Mouse (Mus musculus): ENCODE measurements around the gene Eif4enif1.
"Not testable (repeated sequence)": the region's sequence is repeated elsewhere in the genome, so short reads cannot be mapped to it uniquely, and the experiment has no call there.

The Eif4enif1 gene

DNA sequence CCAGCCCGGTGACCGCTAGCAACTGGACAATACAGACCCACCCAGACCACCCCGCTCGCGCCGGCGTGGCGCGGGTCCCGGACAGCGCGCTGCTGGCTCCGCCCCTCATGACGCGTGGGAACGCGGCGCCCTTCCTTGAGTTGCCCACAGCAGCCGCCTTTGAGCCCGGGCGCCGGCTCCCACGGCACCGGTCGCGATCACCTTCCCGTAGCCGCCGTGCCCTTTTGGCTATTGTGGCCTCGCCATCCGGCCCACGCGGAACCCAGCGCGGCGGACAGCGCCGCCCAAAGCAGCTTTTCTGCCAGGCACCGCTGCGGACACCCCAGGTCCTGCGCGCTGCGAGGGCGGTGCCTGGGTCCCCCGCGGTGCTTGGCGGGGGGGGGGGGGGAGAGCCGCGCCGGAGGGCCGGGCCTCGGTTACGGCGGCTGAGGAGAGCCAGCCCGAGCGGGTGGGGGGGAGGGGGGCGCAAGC lies at the start of gene Eif4enif1:
TSS of gene Eif4enif1 (plus strand) at position 162 of the 471 bp plus-strand sequence.
- peak; percentile 93 for DNase-seq (ENCODE audit: low spot score)

DNA sequence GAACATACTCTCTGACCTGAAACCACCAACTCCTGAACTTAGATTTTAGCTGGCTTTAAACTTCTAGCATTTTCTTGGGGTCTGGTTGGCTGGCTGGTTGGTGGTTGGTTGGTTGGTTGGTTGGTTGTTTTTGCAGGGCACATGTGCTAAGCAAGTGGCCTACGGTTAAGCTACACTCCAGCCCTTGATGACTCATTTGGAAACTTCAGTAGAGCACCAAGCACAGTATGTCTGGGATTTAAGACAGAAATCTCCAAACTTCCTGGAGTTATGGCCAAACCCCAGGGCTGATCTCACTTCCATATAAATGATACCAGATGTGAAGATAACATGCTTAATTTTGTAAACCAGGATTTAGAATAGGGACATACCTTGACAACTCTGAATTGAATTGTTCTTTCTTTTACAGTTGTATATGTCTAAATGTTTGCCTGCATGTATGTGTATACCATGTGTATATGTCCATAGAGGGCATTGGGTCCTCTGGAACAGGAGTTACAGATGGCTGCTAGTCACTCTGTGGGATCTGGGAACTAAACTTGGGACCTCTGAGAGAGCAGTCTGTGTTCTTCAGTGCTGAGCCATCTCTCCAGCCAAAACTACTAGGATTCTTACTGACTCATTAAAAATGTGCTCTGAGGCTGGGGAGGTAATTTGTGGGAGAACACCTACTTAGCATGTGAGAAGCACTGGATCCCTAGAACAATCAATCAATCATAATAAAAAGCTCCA lies 48.4 kb upstream of the Eif4enif1 start:
- DNase-seq (ENCODE audit: low spot score): peak; percentile 79

- DNase-seq (ENCODE audit: low spot score): not testable (repeated sequence)
Measured at GRCm38 (mm10) chr11:3156991-3157390, 45.2 kb upstream of the Eif4enif1 start.

- DNase-seq (ENCODE audit: low spot score): peak; percentile 64
Measured at GRCm38 (mm10) chr11:3157996-3158395, 44.2 kb upstream of the Eif4enif1 start.

GRCm38 (mm10) chr11:3158800-3159199 lies 43.4 kb upstream of the Eif4enif1 start:
- DNase-seq (ENCODE audit: low spot score): not testable (repeated sequence)

DNA sequence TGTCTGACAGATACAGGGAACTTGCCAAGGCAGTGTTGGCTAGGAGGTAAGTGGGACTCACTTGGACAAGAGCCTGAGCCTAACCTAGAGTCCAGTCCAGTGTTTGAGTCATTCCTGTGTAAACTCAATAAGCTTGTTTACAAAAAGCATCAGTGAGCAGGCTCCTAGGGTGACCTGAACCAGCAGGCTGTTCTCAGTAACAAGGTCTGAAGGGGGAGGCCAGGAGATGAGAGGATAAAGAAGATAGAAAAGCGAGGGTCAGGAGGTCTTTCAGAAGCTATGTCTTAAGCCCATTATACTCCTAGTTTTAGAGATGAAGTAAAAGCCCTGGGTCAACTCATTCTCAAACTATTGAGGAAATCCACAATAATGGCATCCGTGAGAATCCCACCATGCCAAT lies 40.8 kb upstream of the Eif4enif1 start:
- peak; percentile 65 for DNase-seq (ENCODE audit: low spot score)

- DNase-seq (ENCODE audit: low spot score): peak; percentile 75
Measured at GRCm38 (mm10) chr11:3162236-3162897, 39.8 kb upstream of the Eif4enif1 start.

DNA sequence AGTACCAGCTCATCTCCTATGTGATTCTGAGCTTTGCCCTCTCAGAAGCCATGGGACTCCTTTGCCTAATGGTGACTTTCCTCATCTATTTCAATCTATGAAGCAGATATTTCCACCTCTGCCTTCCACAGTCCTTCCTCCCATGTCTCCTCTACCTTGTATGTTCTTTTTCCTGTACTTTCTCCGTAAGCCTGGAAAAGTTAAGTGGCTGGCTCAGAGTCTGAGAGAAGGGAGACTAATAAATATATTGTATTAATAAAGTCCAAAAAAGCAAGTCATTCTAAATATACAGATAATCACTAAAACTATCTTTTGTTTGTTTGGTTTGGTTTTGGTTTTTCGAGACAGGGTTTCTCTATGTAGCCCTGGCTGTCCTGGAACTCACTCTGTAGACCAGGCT lies 39.1 kb upstream of the Eif4enif1 start:
- DNase-seq (ENCODE audit: low spot score): not testable (repeated sequence)

- DNase-seq (ENCODE audit: low spot score): not testable (repeated sequence)
Measured at GRCm38 (mm10) chr11:3163661-3164060, 38.5 kb upstream of the Eif4enif1 start.

DNA sequence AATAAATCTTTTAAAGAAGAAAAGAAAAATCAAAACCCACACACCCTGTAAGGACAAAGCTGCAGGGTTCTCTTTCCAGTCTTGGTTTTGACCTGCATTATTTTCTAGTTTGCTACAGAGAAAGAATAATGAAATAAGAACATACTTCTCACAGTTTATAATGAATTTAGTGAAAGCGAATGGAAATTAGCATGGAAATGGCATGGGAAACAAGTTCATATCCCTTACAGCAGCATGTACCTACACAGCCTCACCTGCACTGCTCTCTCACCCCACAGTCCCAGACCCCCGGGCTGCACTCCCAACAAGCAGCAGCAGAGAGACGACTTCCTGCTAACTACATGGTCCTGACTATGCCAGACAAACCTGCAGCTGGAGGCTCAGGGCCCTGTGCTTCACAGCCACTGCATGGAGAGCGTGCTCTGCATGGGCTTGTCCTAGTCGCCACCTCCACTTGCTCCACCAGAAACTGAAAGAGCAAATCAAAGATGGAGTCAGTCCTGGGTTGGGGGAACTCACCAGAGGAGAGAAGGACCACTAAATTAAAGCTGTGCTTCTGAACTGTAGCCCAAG lies 36.9 kb upstream of the Eif4enif1 start:
- DNase-seq (ENCODE audit: low spot score): not testable (repeated sequence)

DNA sequence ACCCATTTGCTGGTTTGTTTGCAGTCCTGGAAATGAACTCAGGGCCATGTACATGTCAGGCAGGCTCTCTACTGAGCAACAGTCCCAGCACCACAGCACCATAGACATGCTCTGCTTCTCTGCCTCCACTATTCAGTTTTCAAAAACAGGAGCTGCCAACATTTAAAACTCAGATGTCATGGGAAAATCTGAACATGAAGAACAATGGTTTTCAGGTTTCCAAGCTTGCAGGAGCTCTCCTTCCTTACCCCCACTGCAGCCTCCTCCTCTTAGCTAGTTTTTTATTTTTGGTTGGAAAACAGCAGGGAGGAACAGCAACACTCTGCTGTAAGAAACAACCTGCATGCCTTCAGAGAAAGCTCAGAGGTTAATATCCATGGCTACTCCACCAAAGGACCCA lies 35.9 kb upstream of the Eif4enif1 start:
- DNase-seq (ENCODE audit: low spot score): not testable (repeated sequence)

DNA sequence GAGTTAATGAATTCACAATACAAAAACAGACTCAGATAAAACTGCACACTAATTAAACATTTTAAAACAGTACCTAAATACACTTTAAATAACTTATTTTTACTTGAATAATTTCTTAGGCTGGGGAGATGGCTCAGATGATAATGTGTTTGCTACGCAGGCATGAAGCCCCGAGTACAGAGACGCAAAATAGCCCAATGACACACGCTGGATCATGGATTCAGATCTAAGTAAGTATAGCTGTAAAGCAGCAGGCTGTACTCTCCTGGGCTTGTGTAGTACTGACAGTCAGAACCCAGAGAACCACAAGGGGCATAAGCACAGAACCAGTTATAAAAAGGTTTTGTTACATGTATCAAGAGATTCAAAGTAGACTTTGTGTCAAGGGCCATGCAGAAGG lies 35.1 kb upstream of the Eif4enif1 start:
- not testable (repeated sequence) for DNase-seq (ENCODE audit: low spot score)

DNA sequence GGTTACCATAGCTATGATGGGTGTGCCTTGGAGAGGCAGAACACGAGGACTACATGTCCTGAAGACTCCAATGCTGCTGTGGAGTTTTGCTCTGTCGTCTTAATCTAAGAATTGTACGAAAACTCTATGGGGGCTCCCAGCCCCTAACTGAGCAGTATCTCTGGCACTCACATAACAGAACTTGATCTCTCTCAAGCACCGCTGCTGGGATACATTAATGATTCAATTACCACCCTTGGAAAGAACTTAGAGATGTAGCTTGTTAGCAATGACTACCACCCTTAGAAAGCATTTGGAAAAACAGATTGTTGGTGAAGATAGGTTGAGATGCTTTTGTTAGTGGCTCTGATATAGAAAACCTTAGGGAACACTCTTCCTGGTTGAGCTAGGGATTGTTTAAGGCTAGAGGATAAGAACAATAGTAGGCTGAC lies 34.6 kb upstream of the Eif4enif1 start:
- peak; percentile 63 for DNase-seq (ENCODE audit: low spot score)

DNA sequence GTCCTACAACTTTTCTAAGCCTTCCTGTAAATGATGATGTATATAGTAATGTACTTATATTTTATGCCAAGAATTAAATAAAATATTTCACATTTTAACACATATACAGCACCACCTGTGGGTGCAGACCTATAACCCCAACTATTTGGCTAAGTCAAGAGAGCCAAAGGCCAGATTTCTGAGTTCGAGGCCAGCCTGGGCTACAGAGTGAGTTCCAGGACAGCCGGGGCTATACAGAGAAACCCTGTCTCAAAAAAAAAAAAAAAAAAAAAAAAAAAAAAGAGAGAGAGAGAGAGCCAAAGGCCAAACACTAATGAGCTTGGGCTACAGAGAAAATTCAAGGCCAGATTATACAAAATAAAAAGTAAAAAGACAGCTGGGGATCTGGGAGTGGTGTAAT lies 33.1 kb upstream of the Eif4enif1 start:
- DNase-seq (ENCODE audit: low spot score): not testable (repeated sequence)

DNA sequence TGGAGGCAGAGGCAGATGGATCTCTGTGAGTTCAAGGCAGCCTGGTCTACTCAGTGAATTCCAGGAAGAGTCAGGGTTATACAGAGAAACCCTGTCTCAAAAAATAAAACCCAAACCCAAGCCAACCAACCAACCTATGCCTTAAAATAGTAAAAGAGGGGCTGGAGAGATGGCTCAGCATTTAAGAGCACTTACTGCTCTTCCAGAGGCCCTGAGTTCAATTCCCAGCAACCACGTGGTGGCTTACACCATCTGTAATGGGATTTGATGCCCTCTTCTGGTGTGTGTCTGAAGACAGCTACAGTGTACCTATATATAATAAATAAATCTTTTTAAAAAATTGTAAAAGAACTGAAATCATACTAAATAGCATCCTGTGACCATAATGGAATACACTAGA lies 30.3 kb upstream of the Eif4enif1 start:
- peak; percentile 56 for DNase-seq (ENCODE audit: low spot score)

- DNase-seq (ENCODE audit: low spot score): not testable (repeated sequence)
Measured at GRCm38 (mm10) chr11:3172526-3172925, 29.7 kb upstream of the Eif4enif1 start.

DNA sequence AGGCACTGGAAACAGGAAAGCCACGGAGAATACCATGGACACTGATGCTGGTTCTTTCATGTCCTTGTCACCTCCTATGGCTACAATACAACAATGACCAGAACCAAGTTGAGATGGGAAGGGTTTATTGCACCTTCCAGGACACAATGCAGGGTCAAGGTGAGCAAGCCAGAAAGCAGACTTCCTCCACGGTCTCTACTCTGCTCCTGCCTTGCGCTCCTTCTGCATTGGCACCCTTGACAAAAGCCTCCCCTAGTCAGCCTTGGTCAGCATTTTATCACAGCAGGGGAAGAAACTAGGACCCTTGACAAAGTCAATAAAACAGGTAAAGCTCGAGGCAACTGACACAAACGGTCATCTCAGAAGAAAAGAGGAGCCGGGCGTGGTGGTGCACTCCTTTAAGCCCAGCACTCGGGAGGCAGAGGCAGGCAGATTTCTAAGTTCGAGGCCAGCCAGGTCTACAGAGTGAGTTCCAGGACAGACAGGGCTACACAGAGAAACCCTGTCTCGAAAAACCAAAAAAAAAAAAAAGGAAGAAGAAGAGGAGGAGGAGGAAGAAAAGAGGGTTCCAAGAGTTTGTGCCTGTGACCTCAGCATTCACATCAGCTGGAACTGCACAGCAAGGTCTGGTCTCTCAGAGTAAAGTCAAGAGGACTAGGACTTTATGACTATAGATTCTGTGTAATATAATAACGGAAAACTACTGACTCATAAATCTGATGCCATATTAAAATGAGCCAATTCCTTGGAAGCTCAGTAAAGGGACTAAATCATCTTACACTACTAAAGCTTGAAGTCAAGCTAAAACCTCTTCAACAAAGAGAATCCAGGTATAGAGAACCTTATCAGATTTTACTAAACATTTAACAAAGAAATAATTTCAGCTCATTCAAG lies 28.5 kb upstream of the Eif4enif1 start:
- DNase-seq (ENCODE audit: low spot score): peak; percentile 82

- DNase-seq (ENCODE audit: low spot score): peak; percentile 23
Measured at GRCm38 (mm10) chr11:3178968-3179725, 23.0 kb upstream of the Eif4enif1 start.

DNA sequence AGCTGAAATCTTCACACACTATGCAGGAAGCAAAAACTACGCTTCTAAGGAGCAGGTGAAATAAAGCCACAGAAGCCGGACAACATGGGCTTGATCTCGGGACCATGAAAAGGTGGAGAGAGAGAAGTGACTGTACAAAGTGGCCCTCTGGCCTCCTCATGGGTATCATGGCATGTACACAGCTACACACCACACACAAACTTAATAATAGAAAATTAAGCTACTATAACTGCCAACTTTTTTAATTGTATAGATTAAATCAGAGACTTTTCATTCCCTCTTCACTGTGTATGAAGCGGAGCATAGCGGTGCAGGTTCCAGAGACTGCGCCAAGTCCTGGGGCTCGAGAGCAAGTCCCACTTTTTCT lies 22.5 kb upstream of the Eif4enif1 start:
- DNase-seq (ENCODE audit: low spot score): peak; percentile 37

- DNase-seq (ENCODE audit: low spot score): not testable (repeated sequence)
Measured at GRCm38 (mm10) chr11:3180510-3181160, 21.6 kb upstream of the Eif4enif1 start.

- DNase-seq (ENCODE audit: low spot score): peak; percentile 77
Measured at GRCm38 (mm10) chr11:3181250-3181649, 20.9 kb upstream of the Eif4enif1 start.

Measured in layer of hippocampus, adult 11-12 months (tissue).